Mouse (Mus musculus): Measurements from ENCODE around the gene Fam193a. TPM values are rescaled to one million over a fixed set of nuclear protein-coding genes. Genes with fewer than 3 reads are reported as not detected.

Fam193a gene
- total RNA-seq, 2 experiments from 2014 or later, result 67.1 to 89.6 TPM

Other genes with a start within 250 kb of the Fam193a start
- 1.1 and 4.2 TPM in 2 replicates for gene Poln, start 200.5 kb upstream of the Fam193a start, total RNA-seq (2015; ENCODE audit: low replicate concordance)
- gene Poln, start 200.5 kb upstream of the Fam193a start, total RNA-seq (2017; ENCODE audit: low replicate concordance), result 1.7 and 7.3 TPM in 2 replicates
- gene Haus3, start 200.4 kb upstream of the Fam193a start, total RNA-seq (2015; ENCODE audit: low replicate concordance), result 61.6 and 90.5 TPM in 2 replicates
- 99.5 and 120 TPM in 2 replicates for gene Haus3, start 200.4 kb upstream of the Fam193a start, total RNA-seq (2017; ENCODE audit: low replicate concordance)
- gene Mxd4, start 182.2 kb upstream of the Fam193a start, total RNA-seq (2015; ENCODE audit: low replicate concordance), result 4.7 and 7.1 TPM in 2 replicates
- 3.6 and 13.6 TPM in 2 replicates for gene Mxd4, start 182.2 kb upstream of the Fam193a start, total RNA-seq (2017; ENCODE audit: low replicate concordance)
- gene Zfyve28, start 81.5 kb upstream of the Fam193a start, total RNA-seq (2015; ENCODE audit: low replicate concordance), result not detected in 2 replicates
- gene Zfyve28, start 81.5 kb upstream of the Fam193a start, total RNA-seq (2017; ENCODE audit: low replicate concordance), result 0.30 TPM in 1 of 2 replicates, not detected in the other
- gene Cfap99, start 81.3 kb upstream of the Fam193a start, total RNA-seq (2015; ENCODE audit: low replicate concordance), result not detected in 2 replicates
- gene Cfap99, start 81.3 kb upstream of the Fam193a start, total RNA-seq (2017; ENCODE audit: low replicate concordance), result not detected in 2 replicates
- 105 and 141 TPM in 2 replicates for gene Rnf4, start 33.6 kb upstream of the Fam193a start, total RNA-seq (2015; ENCODE audit: low replicate concordance)
- 134 and 143 TPM in 2 replicates for gene Rnf4, start 33.6 kb upstream of the Fam193a start, total RNA-seq (2017; ENCODE audit: low replicate concordance)
- gene Tnip2, start 144.1 kb downstream of the Fam193a start, total RNA-seq (2015; ENCODE audit: low replicate concordance), result 3.2 TPM in 1 of 2 replicates, not detected in the other
- gene Tnip2, start 144.1 kb downstream of the Fam193a start, total RNA-seq (2017; ENCODE audit: low replicate concordance), result 0.23 and 7.4 TPM in 2 replicates
- 1.7 and 4.3 TPM in 2 replicates for gene Sh3bp2, start 155.9 kb downstream of the Fam193a start, total RNA-seq (2015; ENCODE audit: low replicate concordance)
- gene Sh3bp2, start 155.9 kb downstream of the Fam193a start, total RNA-seq (2017; ENCODE audit: low replicate concordance), result 3.9 and 6.0 TPM in 2 replicates
- 547 and 570 TPM in 2 replicates for gene Add1, start 203.7 kb downstream of the Fam193a start, total RNA-seq (2015; ENCODE audit: low replicate concordance)
- gene Add1, start 203.7 kb downstream of the Fam193a start, total RNA-seq (2017; ENCODE audit: low replicate concordance), result 969 and 1,003 TPM in 2 replicates